Mouse (Mus musculus): ENCODE measurements around the gene Maip1.
A peak's percentile ranks its signal among the peaks of the same experiment; 100 is the strongest.

The Maip1 gene

DNA sequence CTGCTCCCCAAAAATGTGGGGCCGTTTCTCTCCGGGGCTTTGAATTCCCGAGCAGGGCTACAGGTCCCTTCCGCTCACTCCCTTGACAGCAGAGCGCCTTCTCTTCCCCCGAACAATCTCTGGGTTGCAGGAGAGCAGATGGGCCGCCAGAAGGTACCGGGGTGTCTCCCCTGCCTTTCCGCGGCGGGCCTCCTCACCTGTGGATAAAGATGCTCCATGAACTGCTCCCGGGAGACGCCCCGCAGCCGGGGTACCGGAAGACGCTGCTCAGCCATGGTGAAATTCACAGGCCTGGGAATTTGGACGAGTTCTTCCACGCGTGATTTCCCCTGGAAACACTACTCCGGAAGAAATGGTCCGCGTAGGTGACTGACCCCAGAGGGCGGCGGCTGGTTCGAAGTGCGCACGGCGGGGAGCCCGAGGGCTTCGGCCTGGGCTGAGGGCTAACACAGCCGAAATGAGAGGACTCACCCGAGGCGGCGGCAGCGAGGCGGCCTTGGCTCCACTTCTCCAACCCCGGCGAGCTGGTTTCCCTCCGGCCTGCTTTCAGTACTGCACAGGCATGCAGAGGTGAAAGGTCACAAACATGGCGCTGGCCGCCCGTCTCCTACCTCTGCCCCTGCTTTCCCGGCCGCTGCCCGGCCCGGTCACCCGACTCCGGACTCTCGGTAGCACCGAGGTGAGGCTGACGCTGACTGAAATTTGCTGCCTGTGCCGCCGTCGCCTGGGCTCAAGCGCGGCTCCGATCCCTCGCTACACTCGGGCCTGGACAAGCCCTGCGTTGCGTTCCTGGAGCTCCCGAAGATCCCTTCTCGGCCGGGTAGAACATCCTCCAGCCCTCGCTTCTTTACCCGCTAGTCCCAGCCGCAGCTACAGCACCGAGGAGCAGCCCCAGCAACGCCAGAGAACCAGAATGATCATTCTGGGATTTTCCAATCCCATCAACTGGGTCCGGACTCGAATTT, at the start of gene Maip1, which contains the start of gene Tyw5:
TSS of gene Maip1 (plus strand) at position 142 of the 965 bp plus-strand sequence.
TSS of gene Tyw5 (minus strand) at position 915 of the 965 bp plus-strand sequence.
- peak; percentile 68 for DNase-seq (ENCODE audit: low read depth)

DNA sequence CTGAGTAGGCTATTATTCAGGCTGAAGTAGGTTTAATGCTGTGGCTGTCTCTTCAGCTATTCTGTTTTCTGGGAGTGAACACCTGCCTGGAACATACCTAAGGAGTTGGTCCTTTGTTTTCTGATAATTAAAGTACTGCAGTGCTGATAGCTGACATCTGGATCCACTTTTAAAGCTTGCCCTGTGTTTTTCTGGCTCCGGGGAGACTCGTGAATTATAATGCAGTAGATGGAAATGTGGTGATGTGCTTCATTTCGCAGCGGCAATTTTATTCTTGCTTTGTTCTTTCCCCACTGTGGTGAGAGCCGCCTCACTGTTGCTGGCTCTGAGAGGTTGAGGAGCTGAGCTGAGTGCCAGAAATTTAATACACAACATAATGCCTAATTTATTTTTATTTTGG, 47.6 kb upstream of the Maip1 start:
- DNase-seq (ENCODE audit: low read depth): no peak

DNA sequence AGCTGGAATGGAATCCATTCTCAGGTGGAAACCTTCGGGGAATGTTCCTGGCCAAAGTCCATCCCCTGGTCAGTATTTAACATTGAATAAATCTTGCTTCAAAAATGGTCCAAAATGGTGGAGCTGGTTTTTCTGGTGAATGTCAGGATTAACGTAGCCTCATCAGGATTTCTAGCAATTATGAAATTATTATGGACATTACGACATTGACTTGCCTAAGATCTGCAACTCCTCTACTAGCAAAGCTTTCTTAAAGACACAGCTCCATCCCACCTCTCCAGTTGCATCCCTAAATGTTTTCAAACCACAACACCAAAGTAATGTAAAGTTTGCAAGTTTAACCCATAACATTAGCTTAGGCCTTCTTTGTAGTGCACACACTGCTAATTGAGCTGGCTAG, 38.7 kb upstream of the Maip1 start:
- DNase-seq (ENCODE audit: low read depth): no peak

DNA sequence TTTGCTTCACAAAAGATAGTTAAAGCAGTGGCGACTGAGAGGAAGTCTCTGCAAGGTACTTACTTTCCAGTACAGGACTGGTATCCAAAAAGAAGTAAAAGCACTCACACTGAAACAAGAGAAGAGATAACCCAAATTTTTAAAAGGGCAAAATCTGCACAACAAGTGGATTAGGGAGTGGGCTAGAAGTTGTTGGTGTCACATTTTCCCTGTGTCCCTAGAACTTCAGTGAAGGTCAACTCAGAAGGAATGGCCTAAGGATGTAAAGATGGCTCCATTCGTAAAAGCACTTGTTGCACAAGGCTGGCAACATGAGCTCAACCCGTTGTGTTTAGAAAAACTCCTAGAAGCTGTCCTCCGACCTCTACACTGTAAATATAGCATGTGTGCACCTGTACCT, 37.0 kb upstream of the Maip1 start:
- no peak for DNase-seq (ENCODE audit: low read depth)

DNA sequence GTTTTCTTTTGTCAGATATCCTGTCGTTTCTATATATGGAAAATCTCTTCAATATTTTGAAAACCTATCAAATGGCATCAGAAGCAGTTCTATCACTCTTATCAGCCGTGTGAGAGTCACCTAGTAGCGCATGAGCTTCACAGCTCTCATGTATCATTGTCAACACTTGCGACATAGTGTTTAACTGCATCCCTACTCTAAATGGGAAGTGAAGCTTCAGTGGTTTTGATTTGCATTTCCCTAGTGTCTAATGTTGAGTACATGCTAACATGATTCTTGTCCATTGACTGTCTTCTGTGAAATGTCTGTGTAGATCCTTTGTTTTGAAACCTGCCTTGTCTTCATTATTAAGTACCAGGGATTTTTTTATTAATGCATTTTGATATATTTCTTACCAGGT, 35.7 kb upstream of the Maip1 start:
- no peak for DNase-seq (ENCODE audit: low read depth)

DNA sequence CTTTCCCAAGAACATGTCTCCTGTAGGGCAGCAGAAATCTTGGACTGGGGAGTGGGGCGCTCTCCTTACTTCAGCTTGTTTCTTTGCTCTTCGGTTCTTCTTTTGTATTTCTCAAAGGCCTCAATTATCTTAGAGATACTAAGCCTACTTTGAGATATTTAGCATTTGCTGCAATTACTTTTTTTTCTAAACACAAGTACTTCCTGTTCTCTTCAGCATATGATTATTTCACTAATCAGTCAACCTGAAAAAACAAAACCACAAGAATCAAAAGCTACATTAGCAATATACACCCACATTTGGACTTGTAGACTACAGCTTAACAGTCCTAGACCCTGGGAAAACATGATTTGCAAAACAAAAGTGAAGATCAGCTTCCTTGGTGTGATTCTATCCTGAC, 30.9 kb upstream of the Maip1 start:
- DNase-seq (ENCODE audit: low read depth): no peak

DNA sequence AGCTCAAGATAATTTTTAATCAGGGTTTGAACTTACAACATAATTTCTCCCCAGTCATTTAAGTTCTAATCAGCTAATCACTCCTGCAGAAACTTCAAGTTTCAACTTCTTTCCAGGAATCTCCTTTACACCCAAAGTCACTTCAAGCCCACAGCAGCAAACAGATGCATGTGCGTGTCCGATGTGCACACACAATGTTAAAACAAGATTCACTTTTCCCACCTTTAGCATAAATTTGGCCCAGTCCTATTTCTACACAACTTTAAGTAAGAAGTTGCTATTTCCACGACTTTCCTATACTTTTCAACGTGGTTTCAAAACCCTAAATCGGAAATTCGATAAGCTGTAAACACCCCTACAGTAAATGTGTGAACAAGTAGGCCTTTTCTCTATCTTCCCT, 29.3 kb upstream of the Maip1 start:
- DNase-seq (ENCODE audit: low read depth): no peak

DNA sequence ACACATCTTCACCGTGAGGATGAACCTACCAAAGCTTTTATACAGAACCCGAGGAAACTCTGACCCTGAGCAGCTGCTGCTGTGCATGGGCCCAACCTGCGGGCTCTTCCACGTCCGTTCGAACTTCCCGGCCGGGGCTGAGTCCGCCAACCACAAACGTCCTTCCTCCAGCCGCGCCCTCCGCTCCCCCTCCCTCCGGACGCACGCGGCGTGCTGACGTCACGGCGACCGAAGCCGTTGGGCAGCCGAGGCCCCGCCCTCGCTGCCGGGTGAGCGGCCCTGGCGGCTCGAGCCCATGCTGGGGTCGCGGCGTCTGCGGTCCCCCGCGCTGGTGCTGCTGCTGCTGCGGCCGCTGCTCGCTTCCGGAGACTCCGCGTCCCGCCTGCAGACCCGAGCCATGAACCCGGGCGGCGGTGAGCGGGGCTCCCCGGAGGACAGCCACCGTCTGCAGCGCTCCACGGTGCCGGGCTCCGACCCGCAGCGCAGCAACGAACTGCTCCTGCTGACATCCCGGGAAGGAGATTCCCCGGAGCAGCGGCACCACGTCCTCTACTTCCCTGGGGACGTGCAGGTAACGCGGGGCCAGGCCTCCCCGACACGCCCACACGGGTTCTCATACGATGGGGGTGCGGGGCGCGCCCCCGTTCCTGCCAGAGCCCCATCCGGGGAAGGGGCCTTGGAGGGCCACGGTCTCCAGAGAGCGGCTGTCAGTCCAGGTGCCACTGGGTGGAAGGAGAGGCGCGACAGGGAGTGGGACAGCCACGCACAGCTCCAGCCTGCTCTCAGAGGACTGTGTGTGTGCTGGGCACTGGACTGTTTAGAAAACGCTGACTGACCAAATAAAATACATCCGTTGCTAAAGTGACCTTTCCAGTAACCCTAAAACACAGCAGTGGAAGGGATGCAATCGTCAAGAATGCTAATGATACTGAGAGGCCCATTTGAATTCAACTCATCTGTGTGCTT, 28.5 kb upstream of the Maip1 start, which contains the start of gene 1700066M21Rik:
TSS of gene 1700066M21Rik (plus strand) at position 245 of the 966 bp plus-strand sequence.
- peak; percentile 78 for DNase-seq (ENCODE audit: low read depth)

DNA sequence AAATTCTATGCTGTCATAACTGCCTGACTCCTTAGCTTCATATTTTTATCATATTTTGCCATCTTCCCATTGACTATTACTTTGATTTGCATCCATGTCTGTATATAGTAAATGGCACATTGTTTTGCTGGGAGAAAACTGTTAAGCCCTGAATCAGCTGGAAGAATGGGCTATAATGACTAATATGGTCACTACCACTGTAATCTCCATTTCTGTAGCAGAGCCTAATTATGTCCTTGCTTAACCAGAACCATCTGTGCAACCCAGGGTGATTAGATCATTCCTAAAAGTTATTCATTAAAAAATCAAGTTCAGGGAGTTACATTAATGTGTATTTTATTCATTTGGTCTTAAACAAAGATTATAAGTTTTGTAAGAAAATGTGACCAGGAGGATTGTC, 19.6 kb upstream of the Maip1 start:
- no peak for DNase-seq (ENCODE audit: low read depth)

DNA sequence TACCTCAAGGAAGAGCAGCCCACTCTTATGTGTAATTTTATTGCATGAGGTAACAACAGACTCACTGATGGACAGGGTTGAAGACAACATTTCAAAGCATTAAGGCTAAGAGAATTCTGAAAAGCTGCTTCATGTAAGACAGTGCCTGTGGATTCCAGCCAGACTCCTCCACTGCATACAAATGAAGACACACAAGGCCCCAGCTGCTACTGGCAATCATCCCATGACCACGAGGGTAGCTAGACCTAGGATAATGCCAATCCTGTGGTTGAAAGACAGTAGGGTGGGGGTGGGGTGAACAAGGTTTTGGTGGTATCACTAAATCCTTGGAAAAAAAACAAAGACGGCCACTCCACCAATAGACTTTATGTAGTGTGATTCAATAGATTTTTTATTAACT, 18.3 kb upstream of the Maip1 start:
- DNase-seq (ENCODE audit: low read depth): no peak

DNA sequence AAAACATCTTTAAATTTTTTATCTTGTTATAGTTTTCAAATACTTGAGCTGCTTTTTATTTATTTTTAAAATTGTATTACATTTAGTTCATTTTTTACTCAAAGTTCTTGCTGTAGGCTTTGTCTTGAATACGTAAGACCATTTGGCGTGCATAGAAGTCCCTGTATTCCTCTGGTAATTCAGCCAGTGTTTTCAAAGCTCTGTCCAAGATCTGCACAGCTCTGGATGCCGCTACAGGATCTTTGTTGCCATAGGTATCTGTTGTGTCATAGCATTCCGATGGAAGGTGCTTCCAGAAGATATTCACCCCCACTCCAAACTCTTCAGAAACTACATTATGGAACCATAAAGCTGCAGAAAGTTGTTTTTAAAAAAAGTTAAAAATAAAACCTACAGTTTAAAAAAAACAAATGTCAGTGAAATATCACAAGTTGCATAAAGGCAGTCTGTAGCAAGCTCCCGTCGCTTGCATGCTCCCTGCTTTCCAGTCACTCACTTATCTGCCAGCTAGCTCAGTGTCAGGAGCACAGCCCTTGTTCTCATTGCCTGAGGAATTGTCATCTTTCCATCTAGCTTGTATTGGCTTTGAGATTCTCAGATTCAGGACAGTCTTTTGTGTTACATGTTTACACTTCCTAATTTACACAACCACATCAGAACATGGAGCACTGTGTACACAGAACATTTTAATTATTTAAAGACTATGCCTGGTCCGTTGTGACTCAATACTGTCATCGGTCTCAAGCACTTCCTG, 17.5 kb upstream of the Maip1 start:
- no peak for DNase-seq (ENCODE audit: low read depth)

DNA sequence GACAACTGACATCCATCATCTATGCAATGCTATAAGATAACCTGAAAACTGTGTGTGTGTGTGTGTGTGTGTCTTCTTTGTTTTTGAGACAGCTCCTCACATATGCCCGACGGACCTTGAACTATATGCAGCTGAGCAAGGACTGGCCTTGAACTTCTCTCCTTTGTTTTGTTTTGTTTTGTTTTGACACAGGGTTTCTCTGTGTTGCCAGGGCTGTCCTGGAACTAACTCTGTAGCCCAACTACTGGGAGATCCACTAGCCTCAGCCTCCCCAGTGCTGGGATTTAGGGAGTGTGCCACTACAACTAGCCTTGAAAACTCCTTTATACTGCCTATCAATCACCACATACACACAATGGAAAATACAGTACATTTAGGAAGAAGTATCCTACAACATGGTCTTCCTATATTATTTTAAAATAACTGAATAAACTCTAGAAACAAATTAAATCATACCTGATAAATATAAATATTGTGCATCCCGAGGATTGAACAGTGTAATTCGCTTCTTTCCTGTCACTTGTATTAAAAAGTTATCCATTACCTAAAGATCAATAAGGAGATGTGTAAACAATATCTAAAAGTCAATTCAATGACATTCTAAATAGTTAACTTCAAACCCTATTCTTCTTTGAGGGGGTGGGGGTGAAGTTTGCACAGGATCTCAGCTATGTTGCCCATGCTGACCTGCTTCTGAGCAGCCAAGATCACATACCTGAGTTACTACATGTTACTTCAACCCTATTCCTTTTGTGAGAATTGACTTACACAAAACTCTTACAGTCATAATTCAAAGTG, 14.9 kb upstream of the Maip1 start:
- no peak for DNase-seq (ENCODE audit: low read depth)

DNA sequence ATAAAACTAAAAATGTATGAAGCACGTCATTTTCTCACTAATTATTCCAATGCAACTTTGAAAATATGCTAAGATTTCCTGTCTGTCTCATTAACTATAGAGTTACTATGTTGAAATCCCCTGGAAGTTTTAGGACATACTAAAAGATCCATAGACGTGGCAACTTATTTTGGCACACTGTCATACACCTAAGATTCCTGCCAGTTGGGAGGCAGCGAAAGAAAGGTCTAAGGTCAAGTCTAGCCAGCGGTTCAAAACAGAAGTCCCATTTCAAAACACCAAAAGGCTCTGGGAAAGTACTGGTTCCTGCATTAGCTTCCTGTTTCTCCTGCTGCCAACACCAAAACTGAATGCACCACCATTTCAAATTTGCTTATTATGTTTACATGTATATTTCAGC, 13.7 kb upstream of the Maip1 start:
- DNase-seq (ENCODE audit: low read depth): no peak

DNA sequence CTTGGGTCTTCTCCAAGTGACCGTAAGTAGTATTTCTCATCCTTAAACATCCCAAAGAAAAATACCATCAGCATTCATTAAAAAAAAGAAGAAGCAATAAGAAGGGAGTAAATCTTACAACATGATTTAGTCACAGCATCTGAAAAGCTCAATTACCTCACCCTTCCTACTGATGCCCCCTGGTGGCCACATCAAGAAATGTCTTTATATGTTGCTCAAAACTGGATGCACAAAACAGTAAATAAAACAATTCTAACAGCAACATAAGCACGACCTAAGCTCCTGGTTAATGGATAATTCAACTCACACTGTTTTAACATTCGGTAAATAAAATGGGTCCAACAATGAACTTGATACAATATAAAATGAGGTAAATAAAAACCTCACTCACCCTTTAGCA, 12.1 kb upstream of the Maip1 start:
- DNase-seq (ENCODE audit: low read depth): peak; percentile 50

DNA sequence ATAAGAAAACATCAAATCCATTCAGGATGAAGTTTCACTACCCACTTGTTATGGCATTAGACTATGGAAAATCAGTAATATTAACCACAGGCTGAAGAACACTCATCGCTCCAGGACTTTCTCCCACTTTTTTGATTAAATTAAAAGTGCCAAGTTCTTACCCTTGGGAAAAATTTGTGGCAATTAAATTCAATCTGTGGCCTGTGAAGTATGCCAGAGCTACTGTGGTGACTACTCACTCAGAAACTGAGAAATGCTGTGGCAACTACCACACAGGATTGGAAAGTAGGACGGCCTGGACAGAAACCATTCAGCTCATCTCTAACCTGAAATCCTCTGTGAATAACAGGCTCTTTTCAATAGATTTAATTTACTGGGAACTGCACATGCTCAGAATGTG, 5.8 kb upstream of the Maip1 start:
- DNase-seq (ENCODE audit: low read depth): no peak

DNA sequence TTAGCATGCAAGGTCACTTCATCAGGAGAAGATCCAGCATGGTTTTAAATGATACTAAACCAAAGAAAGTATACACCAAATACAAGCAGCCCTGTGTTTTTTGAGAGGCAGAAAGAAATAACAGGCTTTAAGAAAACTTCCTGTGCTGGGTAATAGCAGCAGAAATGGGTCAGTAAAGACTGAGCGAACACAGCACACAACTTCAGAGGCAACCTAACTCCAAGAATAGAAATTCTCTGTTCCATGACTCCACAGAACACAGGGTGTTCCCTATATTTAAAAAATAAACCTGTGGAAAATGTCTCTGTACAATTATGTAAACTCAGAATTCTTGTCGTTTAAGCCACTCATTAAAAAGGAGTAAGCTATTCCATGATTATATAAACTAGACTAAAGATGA, 5.3 kb upstream of the Maip1 start:
- no peak for DNase-seq (ENCODE audit: low read depth)

DNA sequence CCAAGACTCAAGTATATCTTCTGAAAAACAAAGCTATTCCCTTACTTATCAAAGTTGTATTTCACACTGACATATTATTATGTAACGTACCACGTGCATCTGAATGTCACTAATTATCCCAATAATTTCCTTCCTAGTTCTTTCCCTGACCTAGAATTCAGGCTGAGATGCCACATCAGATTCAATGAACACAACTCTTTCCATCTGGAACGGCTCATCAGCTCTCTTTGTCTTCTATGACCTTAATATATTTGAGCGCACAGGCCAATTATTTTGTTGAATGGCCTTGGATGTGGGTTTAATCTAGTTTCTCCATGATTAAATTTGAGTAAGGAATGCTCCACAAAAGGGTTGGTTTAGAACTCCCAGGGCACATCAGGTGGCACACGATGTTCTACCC, 4.0 kb upstream of the Maip1 start:
- DNase-seq (ENCODE audit: low read depth): no peak

DNA sequence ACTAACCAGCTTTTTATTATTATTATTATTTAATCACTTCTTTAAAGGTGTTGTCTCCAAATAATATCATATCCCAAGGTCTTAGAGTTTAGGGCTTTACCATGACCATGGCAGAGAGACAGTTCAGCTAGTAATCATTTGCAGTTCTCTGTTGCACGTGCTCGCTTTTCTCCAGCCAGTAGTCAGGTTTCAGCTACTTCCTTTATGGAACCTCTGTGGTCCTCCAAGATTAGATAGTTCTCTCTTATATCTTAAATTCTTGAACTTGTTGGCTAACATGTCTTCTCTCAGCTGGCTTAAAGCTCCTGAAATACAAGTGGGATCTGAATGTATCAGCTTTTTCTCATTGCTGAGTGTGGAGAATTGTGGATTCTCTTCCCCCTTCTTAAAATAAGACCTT, 2.9 kb downstream of the Maip1 start:
- no peak for DNase-seq (ENCODE audit: low read depth)

DNA sequence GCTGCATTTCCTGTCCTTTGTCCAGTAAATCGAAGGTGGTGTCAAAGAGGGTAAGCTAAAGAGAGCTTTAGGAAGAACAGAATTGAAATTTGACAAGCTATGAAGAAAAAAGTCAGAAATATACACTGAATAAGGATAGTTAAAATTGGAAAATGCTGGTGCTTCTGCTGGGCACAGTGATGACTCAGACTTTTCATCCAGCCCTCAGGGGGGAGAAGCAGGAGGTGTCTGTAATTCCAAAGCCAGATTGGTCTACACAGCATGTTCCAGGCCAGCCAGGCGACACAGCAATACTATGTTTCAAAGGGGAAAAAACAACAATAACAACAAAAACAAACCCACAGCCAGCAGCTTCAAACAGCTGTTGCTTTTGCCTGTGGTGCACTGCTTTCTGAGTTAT, 7.3 kb downstream of the Maip1 start:
- no peak for DNase-seq (ENCODE audit: low read depth)

DNA sequence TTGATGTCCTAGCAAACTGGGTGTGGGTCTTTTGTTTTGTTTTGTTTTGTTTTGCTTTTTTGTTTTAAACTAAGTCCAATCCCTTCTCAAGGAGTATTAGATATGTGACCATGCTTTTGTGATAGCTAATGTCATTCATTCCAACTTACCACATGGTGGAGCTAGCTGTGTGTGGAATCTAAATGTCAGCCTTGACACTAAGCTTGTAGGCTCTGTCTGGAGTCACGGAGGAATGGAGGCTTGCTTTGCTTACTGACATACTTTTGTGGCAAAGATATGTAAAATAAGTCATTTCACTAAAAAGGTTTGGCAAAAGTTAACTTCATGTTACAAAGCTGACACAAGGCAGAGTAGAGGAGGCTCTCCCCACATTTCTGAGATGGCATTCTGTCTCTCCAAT, 17.6 kb downstream of the Maip1 start:
- DNase-seq (ENCODE audit: low read depth): no peak

All from c-Kit-positive CD71-negative TER-119-negative erythroid progenitor cells, embryonic 14.5 days (primary cell).